Mouse (Mus musculus): ENCODE measurements around the gene Sipa1l1. TPM values are rescaled to one million over a fixed set of nuclear protein-coding genes. Genes with fewer than 3 reads are reported as not detected.

Sipa1l1 gene
- polyA plus RNA-seq, 1 experiment from 2014 or later: 23.8 TPM

GRCm38 (mm10) chr12:82321397-82321796 is 152.3 kb downstream of the Sipa1l1 start:
- H3K9me3 ChIP-seq: no peaks in the 10 kb centered on the region
- no peaks in the 10 kb centered on the region for H3K36me3 ChIP-seq
- WGBS: 87% methylated on average over 8 of the region's 8 CpGs

DNA sequence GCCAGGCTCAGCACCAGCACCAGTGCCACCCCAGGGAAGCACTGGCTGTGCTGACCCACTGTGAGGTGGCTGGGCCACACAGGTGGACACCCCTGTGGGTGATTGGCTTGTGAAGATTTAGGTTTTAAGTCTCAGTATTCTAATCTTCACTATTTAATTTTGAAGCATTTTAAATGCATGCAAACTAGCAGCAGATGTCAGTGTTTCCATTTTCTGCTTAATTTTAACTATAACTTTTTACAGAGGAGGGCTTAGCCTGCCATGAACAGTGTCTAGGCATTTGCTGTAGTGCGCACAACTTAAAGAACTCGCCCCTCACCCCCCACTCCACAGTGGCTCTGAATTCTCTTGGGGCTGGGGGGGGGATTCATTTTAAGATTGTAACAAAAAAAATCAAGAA is 152.7 kb downstream of the Sipa1l1 start:
- Histone ChIP-seq H3K9me3 (no peaks in the 10 kb centered on the region), H3K27ac (no peak overlapping the region), H3K4me2 (replicated peaks) (no peak overlapping the region), H3K9ac (no peak overlapping the region), H3K4me3 (replicated peaks) (no peak overlapping the region), H3K27me3 (replicated peaks) (no peaks in the 10 kb centered on the region), H3K4me1 (replicated peaks) (0 out of 2 replicates have a peak, but pooled peaks cover 5% of the 10 kb centered on the region), H3K36me3 (no peaks in the 10 kb centered on the region)
- no peak for ATAC-seq
- 87% methylated on average over 2 of the region's 2 CpGs for WGBS

More at GRCm38 (mm10) chr12:82321397-82321796, 152.3 kb downstream of the Sipa1l1 start:
- ATAC-seq: no peak
- Histone ChIP-seq H3K4me2 (replicated peaks) (no peak overlapping the region), H3K9ac (no peak overlapping the region), H3K27me3 (replicated peaks) (no peaks in the 10 kb centered on the region), H3K4me3 (replicated peaks) (no peak overlapping the region), H3K27ac (no peak overlapping the region), H3K4me1 (replicated peaks) (0 out of 2 replicates have a peak, but pooled peaks cover 5% of the 10 kb centered on the region)

GRCm38 (mm10) chr12:82322759-82323451 is 153.8 kb downstream of the Sipa1l1 start:
- Histone ChIP-seq H3K4me1 (replicated peaks) (0 out of 2 replicates have a peak, but pooled peaks cover 5% of the 10 kb centered on the region), H3K4me3 (replicated peaks) (no peak overlapping the region), H3K27ac (no peak overlapping the region), H3K9me3 (no peaks in the 10 kb centered on the region), H3K4me2 (replicated peaks) (no peak overlapping the region), H3K36me3 (no peaks in the 10 kb centered on the region), H3K27me3 (replicated peaks) (no peaks in the 10 kb centered on the region), H3K9ac (no peak overlapping the region)
- 49% methylated on average over 7 of the region's 7 CpGs for WGBS
- no peak for ATAC-seq

GRCm38 (mm10) chr12:82324621-82325020 is 155.5 kb downstream of the Sipa1l1 start:
- no peak for ATAC-seq
- H3K9me3 ChIP-seq: no peaks in the 10 kb centered on the region
- H3K36me3 ChIP-seq: no peaks in the 10 kb centered on the region
- no peak overlapping the region for H3K9ac ChIP-seq
- H3K4me2 ChIP-seq (replicated peaks): no peak overlapping the region
- H3K27ac ChIP-seq: no peak overlapping the region
- no peak overlapping the region for H3K4me3 ChIP-seq (replicated peaks)
- H3K4me1 ChIP-seq (replicated peaks): 0 out of 2 replicates have a peak, but pooled peaks cover 5% of the 10 kb centered on the region
- 94% methylated on average over 5 of the region's 5 CpGs for WGBS
- H3K27me3 ChIP-seq (replicated peaks): no peaks in the 10 kb centered on the region

- no peak overlapping the region for H3K27ac ChIP-seq
- H3K36me3 ChIP-seq: no peaks in the 10 kb centered on the region
- 0 out of 2 replicates have a peak, but pooled peaks cover 5% of the 10 kb centered on the region for H3K4me1 ChIP-seq (replicated peaks)
- no peaks in the 10 kb centered on the region for H3K9me3 ChIP-seq
- H3K27me3 ChIP-seq (replicated peaks): no peaks in the 10 kb centered on the region
- ATAC-seq: no peak
- no peak overlapping the region for H3K4me3 ChIP-seq (replicated peaks)
- WGBS: 80% methylated on average over 3 of the region's 3 CpGs
- H3K9ac ChIP-seq: no peak overlapping the region
- no peak overlapping the region for H3K4me2 ChIP-seq (replicated peaks)
Measured at GRCm38 (mm10) chr12:82325502-82325901, 156.4 kb downstream of the Sipa1l1 start.

- Histone ChIP-seq H3K4me3 (replicated peaks) (no peak overlapping the region), H3K9me3 (no peaks in the 10 kb centered on the region), H3K27ac (no peak overlapping the region), H3K4me2 (replicated peaks) (no peak overlapping the region), H3K36me3 (no peaks in the 10 kb centered on the region), H3K9ac (no peak overlapping the region), H3K4me1 (replicated peaks) (0 out of 2 replicates have a peak, but pooled peaks cover 3% of the 10 kb centered on the region), H3K27me3 (replicated peaks) (no peaks in the 10 kb centered on the region)
- ATAC-seq: no peak
- 61% methylated on average over 8 of the region's 8 CpGs for whole genome bisulfite sequencing
Measured at GRCm38 (mm10) chr12:82326438-82326837, 157.3 kb downstream of the Sipa1l1 start.

DNA sequence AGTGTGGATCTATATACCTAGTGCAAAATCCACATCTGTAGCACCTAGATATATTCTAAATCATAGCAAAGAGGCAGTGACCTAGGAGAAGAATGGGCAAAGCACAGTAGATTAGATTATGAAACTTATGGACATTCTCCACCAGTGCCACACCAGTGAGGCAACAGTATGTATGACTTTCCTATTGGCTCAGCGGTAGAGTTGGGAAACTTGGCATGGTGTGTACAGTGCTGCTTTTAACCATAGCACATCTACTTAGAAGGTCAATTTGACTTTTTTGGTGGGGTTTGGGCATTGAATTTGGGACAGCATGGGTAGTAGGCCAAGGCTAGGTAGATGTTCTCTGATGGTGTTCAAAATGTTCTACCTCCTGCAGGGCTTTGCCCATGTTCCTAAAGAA is 159.0 kb downstream of the Sipa1l1 start:
- H3K4me3 ChIP-seq (replicated peaks): no peak overlapping the region
- H3K27me3 ChIP-seq (replicated peaks): no peaks in the 10 kb centered on the region
- no peaks in the 10 kb centered on the region for H3K9me3 ChIP-seq
- no peak for ATAC-seq
- WGBS: 97% methylated on average over 1 of the region's 1 CpGs
- H3K4me2 ChIP-seq (replicated peaks): no peak overlapping the region
- H3K36me3 ChIP-seq: no peaks in the 10 kb centered on the region
- H3K9ac ChIP-seq: no peak overlapping the region
- H3K27ac ChIP-seq: no peak overlapping the region
- no peaks in the 10 kb centered on the region for H3K4me1 ChIP-seq (replicated peaks)

GRCm38 (mm10) chr12:82332836-82333614 is 163.9 kb downstream of the Sipa1l1 start:
- 83% methylated on average over 12 of the region's 12 CpGs for WGBS
- Histone ChIP-seq H3K9me3 (no peaks in the 10 kb centered on the region), H3K27me3 (replicated peaks) (no peaks in the 10 kb centered on the region), H3K27ac (no peak overlapping the region), H3K4me3 (replicated peaks) (no peak overlapping the region), H3K4me2 (replicated peaks) (no peak overlapping the region), H3K36me3 (no peaks in the 10 kb centered on the region), H3K9ac (no peak overlapping the region), H3K4me1 (replicated peaks) (peaks cover 4% of the 10 kb centered on the region; the same call in 1 of the 2 replicates)
- no peak for ATAC-seq

DNA sequence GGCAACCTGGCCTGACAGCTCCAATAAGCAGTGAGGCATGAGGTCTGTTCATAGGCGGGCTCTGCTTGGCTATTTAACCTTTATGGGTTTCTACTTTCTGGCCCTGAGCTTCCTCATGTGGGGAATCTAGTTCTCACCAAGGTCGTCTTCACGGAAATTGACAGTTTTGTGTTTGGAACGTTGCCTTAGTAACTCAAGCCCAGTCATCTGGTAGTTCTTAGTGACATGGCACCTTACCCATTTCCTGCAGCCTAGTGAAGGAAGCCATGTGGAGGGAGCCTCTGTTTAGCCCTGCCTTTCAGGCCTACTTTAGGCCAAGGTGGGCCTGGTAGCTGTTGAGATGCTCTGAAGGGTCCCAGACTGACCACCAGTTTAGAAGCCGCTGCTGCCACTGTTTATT is 164.9 kb downstream of the Sipa1l1 start:
- Histone ChIP-seq H3K27me3 (replicated peaks) (no peaks in the 10 kb centered on the region), H3K4me1 (replicated peaks) (peaks cover 6% of the 10 kb centered on the region; the same call in 1 of the 2 replicates), H3K4me3 (replicated peaks) (no peak overlapping the region), H3K36me3 (no peaks in the 10 kb centered on the region), H3K27ac (no peak overlapping the region), H3K4me2 (replicated peaks) (no peak overlapping the region), H3K9ac (no peak overlapping the region), H3K9me3 (no peaks in the 10 kb centered on the region)
- 0 out of 2 replicates have a peak, but pooled peaks have one; percentile 31 for ATAC-seq
- 71% methylated on average over 5 of the region's 5 CpGs for WGBS

DNA sequence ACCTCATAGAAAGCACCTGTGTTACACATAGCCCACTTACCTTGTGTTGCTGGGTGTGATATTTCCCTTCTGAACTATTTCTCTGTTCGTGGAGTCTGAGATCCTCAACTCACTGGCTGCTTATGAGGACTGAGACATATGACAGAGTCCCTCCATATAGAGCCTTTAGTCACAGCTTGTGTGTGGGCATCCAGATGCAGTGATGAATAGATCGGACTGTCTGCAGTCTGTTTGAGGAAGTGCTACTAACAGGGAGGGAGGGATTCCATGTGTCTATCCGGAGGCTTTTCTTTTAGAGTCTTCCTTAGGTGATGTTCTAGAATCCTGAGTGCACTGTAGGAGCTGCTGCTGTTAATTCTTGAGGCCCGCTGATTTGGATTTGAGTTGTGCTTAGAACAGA is 165.4 kb downstream of the Sipa1l1 start:
- WGBS: 63% methylated on average over 4 of the region's 4 CpGs
- Histone ChIP-seq H3K36me3 (no peaks in the 10 kb centered on the region), H3K27me3 (replicated peaks) (no peaks in the 10 kb centered on the region), H3K9me3 (no peaks in the 10 kb centered on the region), H3K4me1 (replicated peaks) (peaks cover 9% of the 10 kb centered on the region; the same call in 1 of the 2 replicates), H3K4me2 (replicated peaks) (no peak overlapping the region), H3K4me3 (replicated peaks) (no peak overlapping the region), H3K9ac (no peak overlapping the region), H3K27ac (no peak overlapping the region)
- no peak for ATAC-seq

- Histone ChIP-seq H3K4me1 (replicated peaks) (peaks cover 13% of the 10 kb centered on the region; the same call in 1 of the 2 replicates), H3K27ac (0 out of 2 replicates have a peak overlapping the region, but pooled peaks have one; percentile 8), H3K9me3 (no peaks in the 10 kb centered on the region), H3K9ac (no peak overlapping the region), H3K4me2 (replicated peaks) (no peak overlapping the region), H3K36me3 (no peaks in the 10 kb centered on the region), H3K4me3 (replicated peaks) (no peak overlapping the region), H3K27me3 (replicated peaks) (no peaks in the 10 kb centered on the region)
- WGBS: 10% methylated on average over 1 of the region's 1 CpGs
- no peak for ATAC-seq
Measured at GRCm38 (mm10) chr12:82335095-82335494, 166.0 kb downstream of the Sipa1l1 start.

DNA sequence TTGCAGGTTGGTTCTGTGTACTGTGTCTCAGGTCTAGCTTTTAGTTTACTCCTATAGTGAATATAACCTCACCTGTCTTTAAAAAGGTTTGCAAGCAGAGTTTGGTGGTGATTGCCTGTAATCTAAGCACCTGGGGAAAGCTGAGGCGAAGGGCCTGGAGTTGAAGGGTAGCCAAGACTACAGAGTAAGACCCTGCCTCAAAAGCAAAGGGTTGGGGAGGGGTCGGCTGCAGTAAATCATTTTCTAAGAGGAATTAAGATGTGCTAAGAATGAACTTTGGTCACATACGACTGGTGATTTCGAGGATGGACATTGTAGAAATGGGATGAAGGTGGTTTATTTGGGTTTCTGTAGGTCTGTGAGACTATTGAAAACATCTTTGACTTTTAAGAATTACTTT is 169.4 kb downstream of the Sipa1l1 start:
- no peak overlapping the region for H3K9ac ChIP-seq
- no peak overlapping the region for H3K4me2 ChIP-seq (replicated peaks)
- 74% methylated on average over 4 of the region's 4 CpGs for WGBS
- H3K9me3 ChIP-seq: no peaks in the 10 kb centered on the region
- no peak overlapping the region for H3K27ac ChIP-seq
- H3K27me3 ChIP-seq (replicated peaks): no peaks in the 10 kb centered on the region
- no peak overlapping the region for H3K4me3 ChIP-seq (replicated peaks)
- H3K36me3 ChIP-seq: no peaks in the 10 kb centered on the region
- ATAC-seq: no peak
- peaks cover 13% of the 10 kb centered on the region; the same call in 1 of the 2 replicates for H3K4me1 ChIP-seq (replicated peaks)

Measured in intestine, embryonic 15.5 days (tissue).